Mouse (Mus musculus) limb, embryonic 13.5 days (tissue): ENCODE measurements around the gene Rftn1. TPM values are rescaled to one million over a fixed set of nuclear protein-coding genes. Genes with fewer than 3 reads are reported as not detected.
A peak's percentile ranks its signal among the peaks of the same experiment; 100 is the strongest.

Experiments used
- ATAC-seq: fragments of 200-750 bp; cut with Nextera tagmentation; 2 replicates; pipeline ENCODE4 v1.8.0; 2017; ENCODE audit warnings: low read depth, moderate number of reproducible peaks, moderate TSS enrichment; ENCODE audit not compliant: low FRiP score
- H3K27ac ChIP-seq: fragments of 300-500 bp; sonication (generic); 2 replicates; pipeline ENCODE4 v1.5.1; 2015; ENCODE audit warnings: inconsistent platforms, mild to moderate bottlenecking, moderate library complexity
- H3K27me3 ChIP-seq: fragments of 300-500 bp; sonication (generic); 2 replicates; pipeline ENCODE4 v1.6.1; 2015; ENCODE audit warnings: mild to moderate bottlenecking, inconsistent platforms
- H3K36me3 ChIP-seq: fragments of 300-500 bp; sonication (generic); 2 replicates; pipeline ENCODE4 v1.6.1; 2015; ENCODE audit warnings: inconsistent platforms, mild to moderate bottlenecking, moderate library complexity
- H3K4me1 ChIP-seq: fragments of 300-500 bp; sonication (generic); 2 replicates; pipeline ENCODE4 v1.6.1; 2015; ENCODE audit warnings: inconsistent platforms
- H3K4me2 ChIP-seq: fragments of 300-500 bp; sonication (generic); replicated peaks from 2 replicates; pipeline ENCODE4 v1.6.1; 2015; ENCODE audit warnings: inconsistent platforms, mild to moderate bottlenecking, moderate library complexity
- H3K4me3 ChIP-seq: fragments of 300-500 bp; sonication (generic); 2 replicates; pipeline ENCODE4 v1.5.1; 2015; ENCODE audit warnings: moderate library complexity, mild to moderate bottlenecking, inconsistent platforms
- H3K9ac ChIP-seq: fragments of 300-500 bp; sonication (generic); 2 replicates; pipeline ENCODE4 v1.6.1; 2015; ENCODE audit warnings: mild to moderate bottlenecking, inconsistent platforms
- H3K9me3 ChIP-seq: fragments of 300-500 bp; sonication (generic); 2 replicates; pipeline ENCODE4 v1.6.1; 2016; ENCODE audit warnings: inconsistent platforms
- WGBS: fragments of 180-500 bp; shearing (Covaris S2); methylation state at CpG from one replicate; pipeline ENCODE4 v1.1.7; 2015; 5-methylcytosine and 5-hydroxymethylcytosine counted together
- polyA plus RNA-seq: library from polyadenylated mRNA; unstranded; fragments of >200 nt; fragmentation: Nextera tagmentation; extraction: Ambion mirVana; gene quantifications from 2 replicates; pipeline ENCODE4 v1.2.1, GENCODE M21; 2015

Rftn1 gene
- polyA plus RNA-seq, 1 experiment from 2014 or later: 17.2 TPM

DNA sequence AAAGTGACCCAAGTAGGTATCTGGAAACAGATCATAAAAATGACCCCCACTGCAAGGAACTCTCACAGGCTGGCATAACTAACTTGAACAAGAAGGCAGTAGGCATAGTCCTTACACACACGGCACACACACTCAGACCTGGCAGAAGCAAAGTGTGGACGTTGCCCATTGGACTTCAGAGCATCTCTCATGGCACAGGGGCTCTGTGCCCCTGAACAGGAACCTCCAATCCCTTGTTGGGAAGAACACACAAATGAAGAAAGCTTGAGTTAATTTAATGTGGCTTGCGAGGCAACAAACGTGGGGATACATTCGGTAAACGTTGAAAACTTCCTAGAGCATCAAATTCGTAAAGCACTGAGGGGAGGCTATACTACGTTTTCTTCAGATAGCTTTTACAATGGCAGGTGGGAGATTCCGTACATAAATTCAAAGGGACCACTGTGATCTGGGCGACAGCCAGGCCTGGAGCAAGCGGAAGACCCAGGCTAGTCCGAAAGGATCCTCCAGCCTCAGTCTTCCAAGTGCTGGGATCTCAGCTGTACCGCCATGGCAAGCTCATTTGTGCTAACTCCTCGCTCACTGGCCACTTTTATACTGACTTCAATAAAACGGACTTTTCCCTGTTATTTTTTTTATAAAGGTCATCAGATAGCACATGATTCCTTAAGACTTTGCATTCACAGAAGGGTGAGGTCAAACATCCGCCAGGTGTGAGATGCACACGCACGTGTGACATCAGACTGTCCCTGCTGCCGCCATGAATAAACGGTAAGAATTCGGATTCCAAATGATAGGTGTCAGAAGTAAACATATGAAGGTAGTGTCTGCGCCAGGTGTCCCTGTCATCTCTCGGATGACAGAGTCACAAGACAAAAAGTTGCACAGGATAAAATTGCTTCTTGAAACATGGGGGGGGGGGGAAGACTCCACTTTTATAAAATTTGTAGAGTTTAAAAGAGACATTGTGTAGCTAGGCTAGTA, 117.2 kb downstream of the Rftn1 start:
- 92% methylated on average over 23 of the region's 23 CpGs for WGBS
- H3K9me3 ChIP-seq: no peaks in the 10 kb centered on the region

DNA sequence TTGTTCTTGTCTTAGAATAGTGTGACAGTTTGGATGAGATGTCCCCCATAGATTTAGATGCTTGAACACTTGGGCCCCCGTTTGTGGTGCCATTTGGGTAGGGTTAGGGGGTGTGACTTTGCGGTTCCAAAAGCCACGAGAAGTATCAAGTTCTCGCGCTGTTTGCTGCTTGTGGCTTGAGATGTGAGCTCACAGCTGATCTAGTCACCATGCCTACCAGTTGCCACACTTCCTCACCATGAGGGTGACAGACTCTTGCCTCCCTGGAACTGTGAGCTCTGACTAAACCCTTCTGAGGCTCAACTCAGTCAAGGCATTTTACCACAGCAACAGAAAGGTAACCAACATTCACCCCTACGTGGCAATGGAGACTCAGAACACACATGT, 118.9 kb downstream of the Rftn1 start:
- no peak overlapping the region for H3K27ac ChIP-seq
- H3K4me2 ChIP-seq: no peak overlapping the region
- 72% methylated on average over 6 of the region's 6 CpGs for WGBS
- H3K4me1 ChIP-seq: no peaks in the 10 kb centered on the region
- no peak overlapping the region for H3K4me3 ChIP-seq
- H3K27me3 ChIP-seq: no peaks in the 10 kb centered on the region
- no peaks in the 10 kb centered on the region for H3K36me3 ChIP-seq
- no peaks in the 10 kb centered on the region for H3K9me3 ChIP-seq
- no peak overlapping the region for H3K9ac ChIP-seq
- ATAC-seq: no peak

More for the DNA sequence above, 117.2 kb downstream of the Rftn1 start:
- H3K4me2 ChIP-seq: no peak overlapping the region
- H3K27ac ChIP-seq: no peak overlapping the region
- H3K4me1 ChIP-seq: no peaks in the 10 kb centered on the region
- no peaks in the 10 kb centered on the region for H3K27me3 ChIP-seq
- H3K4me3 ChIP-seq: no peak overlapping the region
- H3K9ac ChIP-seq: no peak overlapping the region
- no peak for ATAC-seq
- no peaks in the 10 kb centered on the region for H3K36me3 ChIP-seq

DNA sequence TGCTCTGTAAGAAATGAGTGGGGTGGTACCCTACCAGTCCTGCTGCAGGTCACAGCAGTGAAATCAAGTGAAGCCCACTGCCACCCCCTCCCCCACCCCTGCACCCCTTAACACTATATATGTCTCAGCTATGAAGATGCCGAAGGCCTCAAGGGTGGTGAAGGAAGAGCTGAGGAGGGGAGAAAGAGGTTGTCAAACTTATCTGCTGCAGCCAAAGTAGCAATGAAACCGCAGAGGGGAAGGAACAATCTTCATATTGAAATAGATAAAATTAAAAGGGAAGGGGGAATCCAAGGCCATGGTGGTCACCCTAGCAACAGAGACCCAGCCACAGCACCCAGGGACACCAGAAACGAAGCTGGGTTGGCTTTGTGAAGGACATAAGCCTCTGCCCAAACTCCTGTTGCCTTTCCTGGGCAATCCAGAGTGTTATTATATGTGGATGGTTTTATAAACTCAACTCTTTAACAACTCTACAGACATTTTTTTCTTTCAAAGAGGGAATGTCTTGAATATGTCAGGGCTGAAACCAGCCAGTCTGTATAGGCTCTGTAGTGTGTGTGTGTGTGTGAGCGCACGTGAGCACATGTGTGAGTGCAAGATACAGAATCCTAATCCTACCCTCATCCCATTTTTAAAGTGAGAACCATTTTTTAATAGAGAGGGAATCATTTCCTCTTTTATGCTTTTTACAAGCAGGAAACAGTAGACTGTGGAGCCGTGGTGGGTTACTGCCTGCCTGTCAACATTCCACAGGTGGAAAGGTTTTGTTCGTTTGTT, 119.5 kb downstream of the Rftn1 start:
- no peak overlapping the region for H3K4me2 ChIP-seq
- WGBS: 69% methylated on average over 7 of the region's 7 CpGs
- no peak overlapping the region for H3K4me3 ChIP-seq
- no peak for ATAC-seq
- no peaks in the 10 kb centered on the region for H3K36me3 ChIP-seq
- H3K4me1 ChIP-seq: no peaks in the 10 kb centered on the region
- no peak overlapping the region for H3K27ac ChIP-seq
- no peaks in the 10 kb centered on the region for H3K9me3 ChIP-seq
- no peak overlapping the region for H3K9ac ChIP-seq
- no peaks in the 10 kb centered on the region for H3K27me3 ChIP-seq

DNA sequence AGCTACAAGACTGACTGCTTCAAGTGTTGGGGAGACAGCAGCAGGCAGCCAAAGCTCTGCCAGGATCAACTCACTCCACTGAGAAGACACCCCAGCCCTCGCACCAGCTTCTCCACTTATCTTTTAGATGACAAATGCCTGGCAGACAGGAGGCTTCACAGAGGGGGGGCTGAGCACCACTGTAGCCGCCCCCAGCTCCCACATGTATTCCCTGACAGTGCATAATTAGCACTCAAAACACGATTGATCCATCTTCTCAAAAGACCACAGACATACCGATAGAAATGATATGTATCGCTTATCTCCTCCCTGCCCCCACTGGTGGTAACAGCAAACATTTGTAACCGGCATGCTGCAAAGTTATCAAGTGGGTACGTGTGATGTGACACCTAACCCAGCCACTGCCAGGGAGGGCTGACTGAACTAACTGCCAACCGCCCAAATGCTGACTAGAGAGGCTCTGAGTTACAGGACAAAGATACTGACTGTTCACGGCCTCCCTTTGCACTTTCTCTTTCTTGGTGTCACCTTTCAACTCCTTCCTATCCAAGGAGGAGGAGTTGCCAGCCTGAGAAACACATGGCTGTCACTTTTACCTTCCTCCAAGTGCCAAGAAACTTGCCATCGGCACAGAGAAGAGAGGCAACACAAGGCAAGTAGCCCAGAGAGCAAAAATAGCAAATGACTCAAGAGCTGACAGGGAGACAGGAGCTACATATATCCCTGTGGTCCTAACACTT, 120.4 kb downstream of the Rftn1 start:
- Histone ChIP-seq H3K27me3 (no peaks in the 10 kb centered on the region), H3K9ac (no peak overlapping the region), H3K36me3 (no peaks in the 10 kb centered on the region), H3K9me3 (no peaks in the 10 kb centered on the region), H3K27ac (no peak overlapping the region), H3K4me1 (no peaks in the 10 kb centered on the region), H3K4me3 (no peak overlapping the region), H3K4me2 (0 out of 2 replicates have a peak overlapping the region, but pooled peaks have one; percentile 1)
- 23% methylated on average over 10 of the region's 10 CpGs for WGBS
- ATAC-seq: no peak

DNA sequence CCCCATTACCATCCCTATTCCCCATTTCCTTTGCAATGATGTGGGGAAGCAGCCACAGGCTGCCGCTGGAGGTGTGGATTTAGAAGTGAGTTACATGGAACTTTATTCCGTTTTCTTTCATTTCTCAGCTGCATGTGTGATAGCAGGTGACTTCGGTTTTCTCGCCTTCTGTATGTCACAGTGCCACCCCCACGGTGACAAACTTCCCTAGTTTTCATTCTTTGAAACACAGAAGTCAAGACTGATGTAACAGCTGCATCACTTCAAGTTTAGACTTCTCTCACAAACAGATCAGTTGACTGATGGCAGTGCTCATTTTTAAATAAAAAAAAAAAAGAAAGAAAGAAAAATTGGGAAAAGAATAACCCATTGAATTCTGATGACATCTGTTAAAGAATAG, 121.3 kb downstream of the Rftn1 start:
- Histone ChIP-seq H3K27me3 (no peaks in the 10 kb centered on the region), H3K4me3 (no peak overlapping the region), H3K9ac (no peak overlapping the region), H3K4me2 (no peak overlapping the region), H3K27ac (no peak overlapping the region), H3K9me3 (no peaks in the 10 kb centered on the region), H3K36me3 (no peaks in the 10 kb centered on the region), H3K4me1 (no peaks in the 10 kb centered on the region)
- no peak for ATAC-seq
- 75% methylated on average over 5 of the region's 5 CpGs for WGBS

DNA sequence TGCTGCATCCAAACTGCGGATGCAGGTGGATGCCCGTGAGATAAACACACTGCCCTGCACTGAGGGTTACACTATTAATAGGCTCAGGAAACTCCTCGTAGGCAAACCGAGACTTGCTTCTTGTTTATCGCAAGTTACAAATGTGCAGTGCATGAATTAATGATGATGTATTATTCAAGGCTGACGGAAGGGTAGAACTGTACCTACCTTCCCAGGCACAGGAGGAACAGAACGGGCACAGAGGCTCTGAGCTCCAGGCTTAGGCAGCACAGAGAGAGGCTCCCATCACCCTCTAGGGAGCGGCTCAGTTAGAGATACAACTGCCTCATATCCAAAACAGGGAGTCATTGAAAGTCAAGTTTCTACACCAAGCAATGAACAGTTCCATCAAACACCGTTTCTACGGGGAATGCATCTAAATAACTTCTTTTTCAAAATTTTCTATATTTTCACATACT, 121.8 kb downstream of the Rftn1 start:
- Histone ChIP-seq H3K9me3 (no peaks in the 10 kb centered on the region), H3K27ac (no peak overlapping the region), H3K4me3 (no peak overlapping the region), H3K4me2 (no peak overlapping the region), H3K36me3 (no peaks in the 10 kb centered on the region), H3K9ac (no peak overlapping the region), H3K27me3 (no peaks in the 10 kb centered on the region), H3K4me1 (no peaks in the 10 kb centered on the region)
- no peak for ATAC-seq
- 73% methylated on average over 10 of the region's 10 CpGs for WGBS

DNA sequence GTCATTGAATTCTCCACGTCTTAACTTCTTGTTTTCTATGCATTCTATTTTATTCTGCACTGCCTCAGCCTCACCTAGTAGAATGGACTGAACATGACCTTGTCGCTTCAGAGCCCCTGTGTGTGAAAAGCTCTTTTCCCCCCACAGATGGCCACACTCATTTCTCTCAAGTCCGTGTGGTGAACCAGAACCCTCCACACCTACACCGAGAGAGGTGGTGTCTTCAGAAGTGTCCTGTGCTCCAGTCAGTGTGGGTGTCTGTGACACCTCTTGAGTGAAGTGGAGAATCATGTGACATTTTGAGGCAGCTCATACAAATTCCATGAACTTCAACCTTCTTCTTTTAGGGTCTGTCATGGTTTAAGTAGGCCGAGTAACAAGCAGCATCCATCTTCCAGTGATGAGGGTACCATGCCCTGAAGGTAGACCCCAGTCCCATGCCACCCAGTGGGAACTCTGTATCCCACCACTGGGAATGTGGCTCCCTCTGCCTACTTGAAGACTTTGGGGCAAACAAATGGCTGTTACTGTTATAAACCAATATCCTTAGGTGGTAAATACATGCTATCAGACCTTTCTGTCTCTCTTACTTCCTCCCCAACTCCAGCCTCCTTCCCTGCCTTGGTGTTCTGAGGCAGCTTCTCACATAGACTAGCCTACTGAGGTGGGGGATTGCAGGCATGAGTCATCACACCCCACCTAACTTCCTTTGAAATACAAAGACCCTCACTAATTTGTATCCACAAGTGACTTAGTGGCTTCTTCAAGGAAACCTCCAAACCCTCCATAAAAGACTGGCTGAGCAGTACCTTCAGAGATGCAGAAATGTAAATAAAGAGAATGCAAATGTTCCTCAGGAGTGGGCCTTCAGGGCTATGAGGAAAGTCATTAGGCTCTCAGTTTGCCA, 122.4 kb downstream of the Rftn1 start:
- WGBS: 86% methylated on average over 5 of the region's 5 CpGs
- Histone ChIP-seq H3K4me1 (no peaks in the 10 kb centered on the region), H3K4me3 (no peak overlapping the region), H3K27ac (no peak overlapping the region), H3K27me3 (no peaks in the 10 kb centered on the region), H3K4me2 (no peak overlapping the region), H3K36me3 (no peaks in the 10 kb centered on the region), H3K9me3 (no peaks in the 10 kb centered on the region), H3K9ac (no peak overlapping the region)
- ATAC-seq: no peak

DNA sequence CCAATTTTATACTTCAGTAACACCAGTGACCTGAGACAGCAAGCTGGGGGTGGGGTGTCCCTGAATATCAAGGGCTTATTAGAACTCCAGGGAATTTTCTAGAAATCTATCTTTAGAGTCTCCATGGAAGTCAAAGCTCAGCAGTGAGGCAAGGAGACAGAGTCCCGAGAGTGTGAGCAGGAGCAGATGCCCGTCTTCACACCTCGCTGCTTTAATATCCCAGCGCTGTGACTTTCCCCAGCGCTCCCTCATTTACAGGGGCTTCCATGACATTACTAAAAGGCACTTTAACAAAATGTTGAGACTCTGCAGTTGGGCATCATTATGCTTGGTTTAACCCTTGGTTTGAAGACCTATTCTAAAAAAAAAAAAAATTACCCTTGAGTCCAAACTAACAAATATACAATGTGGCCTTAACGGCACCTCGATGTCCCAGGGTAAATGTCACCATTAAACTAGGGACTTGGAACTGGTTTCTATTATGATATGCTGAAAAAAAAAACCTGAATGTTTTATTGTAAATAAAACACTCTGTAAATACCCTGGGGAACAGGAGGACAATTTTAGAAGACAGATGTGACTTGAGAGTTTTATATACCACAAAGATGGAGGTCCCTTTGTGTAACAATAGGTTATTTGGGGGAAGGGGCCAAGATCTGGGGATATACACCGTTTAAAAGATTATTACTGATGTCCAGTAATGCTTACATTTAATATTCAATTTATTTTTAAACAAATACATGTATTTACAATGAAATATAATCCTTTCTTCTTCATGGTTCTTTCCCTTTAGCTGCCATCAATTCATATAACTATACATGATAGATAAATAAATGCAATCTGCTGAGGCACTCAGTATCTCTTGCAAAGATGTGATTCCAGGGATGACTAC, 123.4 kb downstream of the Rftn1 start:
- Histone ChIP-seq H3K4me1 (no peaks in the 10 kb centered on the region), H3K4me3 (no peak overlapping the region), H3K9ac (no peak overlapping the region), H3K27ac (no peak overlapping the region), H3K36me3 (no peaks in the 10 kb centered on the region), H3K27me3 (no peaks in the 10 kb centered on the region), H3K9me3 (no peaks in the 10 kb centered on the region), H3K4me2 (no peak overlapping the region)
- ATAC-seq: no peak
- 62% methylated on average over 8 of the region's 8 CpGs for WGBS

DNA sequence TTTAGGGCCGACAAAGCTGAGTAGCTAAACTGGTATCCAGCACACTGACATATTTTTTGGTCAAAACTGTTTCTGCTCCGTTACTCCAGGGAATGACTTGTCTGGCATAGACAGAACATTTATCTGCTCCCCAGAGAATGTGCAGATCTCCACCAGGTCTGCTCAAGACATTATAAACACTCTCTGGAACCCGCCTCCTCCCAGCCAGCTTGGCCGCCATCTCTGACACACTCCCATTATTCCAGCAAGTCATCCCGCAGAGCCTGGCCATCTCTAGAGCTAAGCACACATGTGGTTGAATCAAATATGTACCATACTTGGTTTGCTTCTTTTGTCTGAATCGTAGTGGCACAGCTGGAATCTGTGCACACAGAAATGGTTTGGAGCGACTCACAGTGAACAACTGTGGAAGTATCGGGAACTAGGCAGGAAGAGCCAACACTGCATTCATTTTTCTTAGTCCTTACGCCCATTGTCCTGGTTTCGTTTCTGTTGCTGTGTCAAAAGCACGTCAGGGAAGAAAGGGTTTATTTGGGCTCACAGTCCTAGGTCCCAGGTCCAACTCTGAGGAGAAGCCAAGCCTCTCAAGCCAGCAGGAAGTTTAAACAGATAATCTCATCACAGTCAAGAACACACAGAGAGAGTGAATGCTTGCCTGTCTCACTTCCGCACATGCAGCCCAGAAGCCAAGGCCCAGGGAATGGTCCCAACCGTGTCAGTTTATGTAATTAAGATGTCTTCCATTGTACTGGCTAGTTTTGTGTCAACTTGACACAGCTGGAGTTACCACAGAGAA, 126.4 kb downstream of the Rftn1 start:
- H3K4me3 ChIP-seq: no peak overlapping the region
- no peak overlapping the region for H3K9ac ChIP-seq
- no peak overlapping the region for H3K27ac ChIP-seq
- H3K9me3 ChIP-seq: no peaks in the 10 kb centered on the region
- WGBS: 84% methylated on average over 13 of the region's 13 CpGs
- no peaks in the 10 kb centered on the region for H3K4me1 ChIP-seq
- no peak overlapping the region for H3K4me2 ChIP-seq
- no peak for ATAC-seq
- H3K36me3 ChIP-seq: no peaks in the 10 kb centered on the region
- H3K27me3 ChIP-seq: no peaks in the 10 kb centered on the region

DNA sequence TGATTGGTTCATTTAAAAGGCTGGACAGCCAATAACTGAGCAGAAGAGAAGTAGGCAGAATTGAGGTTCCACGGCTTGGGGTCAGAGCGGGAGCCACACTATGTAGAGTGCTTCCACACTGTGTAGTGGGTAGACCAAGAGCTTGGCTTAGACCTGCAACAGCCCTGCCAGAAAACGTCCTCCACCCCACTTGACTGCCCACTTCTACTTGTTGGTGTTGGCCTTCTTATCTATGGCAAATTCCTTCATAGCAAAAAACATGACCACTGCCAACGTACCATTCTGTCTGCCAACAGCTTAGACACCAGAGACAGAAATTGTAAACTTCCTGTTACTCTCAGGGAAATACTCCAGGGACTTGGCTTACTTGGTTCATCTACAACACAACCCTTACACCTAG, 127.8 kb downstream of the Rftn1 start:
- H3K9me3 ChIP-seq: no peaks in the 10 kb centered on the region
- H3K36me3 ChIP-seq: no peaks in the 10 kb centered on the region
- H3K4me1 ChIP-seq: no peaks in the 10 kb centered on the region
- H3K27ac ChIP-seq: no peak overlapping the region
- no peaks in the 10 kb centered on the region for H3K27me3 ChIP-seq
- no peak overlapping the region for H3K9ac ChIP-seq
- H3K4me3 ChIP-seq: no peak overlapping the region
- 90% methylated on average over 4 of the region's 4 CpGs for WGBS
- no peak overlapping the region for H3K4me2 ChIP-seq
- ATAC-seq: no peak
